Mouse (Mus musculus) erythroblast, embryonic 14.5 days (primary cell): ENCODE data around the gene Gpatch1. TPM values are rescaled to one million over a fixed set of nuclear protein-coding genes. Genes with fewer than 3 reads are reported as not detected.
A peak's percentile ranks its signal among the peaks of the same experiment; 100 is the strongest.
"Not testable (repeated sequence)": the region's sequence is repeated elsewhere in the genome, so short reads cannot be mapped to it uniquely, and the experiment has no call there.

ENCODE experiments used
- H3K27me3 ChIP-seq: 2 replicates; pipeline ENCODE4 v1.6.1; 2012; ENCODE audit warnings: inconsistent platforms; ENCODE audit not compliant: control insufficient read depth
- H3K36me3 ChIP-seq: 2 replicates; pipeline ENCODE4 v1.6.1; 2012; ENCODE audit warnings: mild to moderate bottlenecking, inconsistent platforms; ENCODE audit not compliant: control insufficient read depth
- H3K4me1 ChIP-seq: 2 replicates; pipeline ENCODE4 v1.6.1; 2012; ENCODE audit warnings: inconsistent platforms; ENCODE audit not compliant: control insufficient read depth
- H3K4me3 ChIP-seq: replicated peaks from 2 replicates; pipeline ENCODE3; 2012; ENCODE audit warnings: moderate library complexity, mild to moderate bottlenecking, inconsistent platforms
- H3K9me3 ChIP-seq: 2 replicates; pipeline ENCODE4 v1.6.1; 2012; ENCODE audit warnings: low read length, inconsistent platforms, mixed read lengths; ENCODE audit not compliant: control insufficient read depth
- GATA1 ChIP-seq: IDR thresholded peaks from 2 replicates; pipeline ENCODE4 v1.6.1; 2012; ENCODE audit warnings: low read length, inconsistent platforms, mixed read lengths
- TAL1 ChIP-seq: IDR thresholded peaks from 3 replicates; pipeline ENCODE4 v1.6.1; 2012; ENCODE audit warnings: low read length, inconsistent platforms, mixed read lengths
- polyA plus RNA-seq: library from polyadenylated mRNA; stranded (reverse); fragments of >175 nt; gene quantifications from 2 replicates; pipeline ENCODE4 v1.2.3, GENCODE M21; 2012

The Gpatch1 gene
- polyA plus RNA-seq, 1 experiment: 0.41 TPM

- no peak overlapping the region for H3K4me3 ChIP-seq
- peaks cover 2% of the 10 kb centered on the region; the same call in 1 of the 2 replicates for H3K9me3 ChIP-seq
- H3K27me3 ChIP-seq: 0 out of 2 replicates have a peak, but pooled peaks cover 3% of the 10 kb centered on the region
- H3K4me1 ChIP-seq: no peaks in the 10 kb centered on the region
- H3K36me3 ChIP-seq: no peaks in the 10 kb centered on the region
- TF ChIP-seq TAL1 (no peak), GATA1 (no peak)
Observed at GRCm38 (mm10) chr7:35263595-35264489, 54.4 kb downstream of the Gpatch1 start.

GRCm38 (mm10) chr7:35259384-35259783 is 58.9 kb downstream of the Gpatch1 start:
- no peak overlapping the region for H3K4me3 ChIP-seq
- no peak for TF ChIP-seq GATA1
- no peak for TF ChIP-seq TAL1
- 0 out of 2 replicates have a peak, but pooled peaks cover 3% of the 10 kb centered on the region for H3K27me3 ChIP-seq
- H3K36me3 ChIP-seq: no peaks in the 10 kb centered on the region
- no peaks in the 10 kb centered on the region for H3K4me1 ChIP-seq
- no peaks in the 10 kb centered on the region; the same call in 1 of the 2 replicates for H3K9me3 ChIP-seq

GRCm38 (mm10) chr7:35258294-35258693 is 59.9 kb downstream of the Gpatch1 start:
- H3K27me3 ChIP-seq: 0 out of 2 replicates have a peak, but pooled peaks cover 3% of the 10 kb centered on the region

GRCm38 (mm10) chr7:35252041-35252558 is 66.1 kb downstream of the Gpatch1 start:
- no peaks in the 10 kb centered on the region for H3K27me3 ChIP-seq
- H3K36me3 ChIP-seq: no peaks in the 10 kb centered on the region
- no peaks in the 10 kb centered on the region for H3K4me1 ChIP-seq
- no peaks in the 10 kb centered on the region for H3K9me3 ChIP-seq
- TF ChIP-seq TAL1: no peak
- TF ChIP-seq GATA1: no peak
- H3K4me3 ChIP-seq: no peak overlapping the region

More at GRCm38 (mm10) chr7:35258294-35258693, 59.9 kb downstream of the Gpatch1 start:
- TF ChIP-seq TAL1 (no peak), GATA1 (no peak)
- Histone ChIP-seq H3K4me3 (no peak overlapping the region), H3K4me1 (no peaks in the 10 kb centered on the region), H3K36me3 (no peaks in the 10 kb centered on the region), H3K9me3 (no peaks in the 10 kb centered on the region; the same call in 1 of the 2 replicates)

GRCm38 (mm10) chr7:35237935-35238334 is 80.3 kb downstream of the Gpatch1 start:
- H3K4me3 ChIP-seq, H3K9me3 ChIP-seq, H3K36me3 ChIP-seq, H3K27me3 ChIP-seq: not testable (repeated sequence)
- H3K4me1 ChIP-seq: peaks cover 17% of the 10 kb centered on the region

- H3K9me3 ChIP-seq: peaks cover 5% of the 10 kb centered on the region
Observed at GRCm38 (mm10) chr7:35235308-35235707, 82.9 kb downstream of the Gpatch1 start.

GRCm38 (mm10) chr7:35234361-35235245 is 83.6 kb downstream of the Gpatch1 start:
- no peak for TF ChIP-seq TAL1
- TF ChIP-seq GATA1: no peak
- H3K9me3 ChIP-seq: peaks cover 5% of the 10 kb centered on the region
- peak overlapping the region; percentile 72 for H3K4me3 ChIP-seq
- H3K27me3 ChIP-seq: no peaks in the 10 kb centered on the region
- H3K4me1 ChIP-seq: peaks cover 17% of the 10 kb centered on the region
- no peaks in the 10 kb centered on the region for H3K36me3 ChIP-seq

More at GRCm38 (mm10) chr7:35235308-35235707, 82.9 kb downstream of the Gpatch1 start:
- Histone ChIP-seq H3K4me1 (peaks cover 17% of the 10 kb centered on the region), H3K27me3 (no peaks in the 10 kb centered on the region), H3K36me3 (no peaks in the 10 kb centered on the region), H3K4me3 (peak overlapping the region; percentile 72)
- TF ChIP-seq GATA1 (no peak), TAL1 (no peak)

GRCm38 (mm10) chr7:35233861-35234260 is 84.4 kb downstream of the Gpatch1 start:
- Histone ChIP-seq H3K4me3 (peak overlapping the region; percentile 72), H3K36me3 (no peaks in the 10 kb centered on the region), H3K4me1 (peaks cover 17% of the 10 kb centered on the region), H3K27me3 (no peaks in the 10 kb centered on the region), H3K9me3 (peaks cover 5% of the 10 kb centered on the region)
- TF ChIP-seq TAL1 (no peak), GATA1 (no peak)
